Mouse (Mus musculus) WW6 (cell line): ENCODE measurements around the gene Mdfi.

Experiments
- DNase-seq: peaks from one replicate; pipeline ENCODE4 v3.0.0-alpha.2; 2013; ENCODE audit warnings: low read depth, low spot score

Gene Mdfi

GRCm38 (mm10) chr17:47847985-47848384 is 13.5 kb upstream of the Mdfi start:
- no peak for DNase-seq

- no peak for DNase-seq
Observed at GRCm38 (mm10) chr17:47845609-47846008, 11.1 kb upstream of the Mdfi start.

GRCm38 (mm10) chr17:47843465-47843864 is 9.0 kb upstream of the Mdfi start:
- DNase-seq = no peak

GRCm38 (mm10) chr17:47841931-47842623 is 7.6 kb upstream of the Mdfi start:
- no peak for DNase-seq

GRCm38 (mm10) chr17:47841521-47841920 is 7.0 kb upstream of the Mdfi start:
- DNase-seq = no peak

GRCm38 (mm10) chr17:47837808-47838207 is 3.3 kb upstream of the Mdfi start:
- DNase-seq = no peak

- no peak for DNase-seq
Observed at GRCm38 (mm10) chr17:47833628-47834481, 636 bp downstream of the Mdfi start.

- DNase-seq = no peak
Observed at GRCm38 (mm10) chr17:47833029-47833627, 1.4 kb downstream of the Mdfi start.

GRCm38 (mm10) chr17:47832501-47833028 is 1.9 kb downstream of the Mdfi start:
- DNase-seq = no peak

- no peak for DNase-seq
Observed at GRCm38 (mm10) chr17:47831772-47832171, 2.7 kb downstream of the Mdfi start.

- no peak for DNase-seq
Observed at GRCm38 (mm10) chr17:47831161-47831560, 3.3 kb downstream of the Mdfi start.

- DNase-seq = no peak
Observed at GRCm38 (mm10) chr17:47821339-47821738, 13.2 kb downstream of the Mdfi start.

GRCm38 (mm10) chr17:47818038-47818725 is 16.3 kb downstream of the Mdfi start:
- DNase-seq = no peak

GRCm38 (mm10) chr17:47815446-47815845 is 19.0 kb downstream of the Mdfi start:
- no peak for DNase-seq

- DNase-seq = no peak
Observed at GRCm38 (mm10) chr17:47814496-47814895, 20.0 kb downstream of the Mdfi start.

GRCm38 (mm10) chr17:47813616-47814015 is 20.9 kb downstream of the Mdfi start:
- no peak for DNase-seq

GRCm38 (mm10) chr17:47812200-47812599 is 22.3 kb downstream of the Mdfi start:
- no peak for DNase-seq

- DNase-seq = no peak
Observed at GRCm38 (mm10) chr17:47811265-47811800, 23.2 kb downstream of the Mdfi start.

- DNase-seq = no peak
Observed at GRCm38 (mm10) chr17:47806230-47806629, 28.3 kb downstream of the Mdfi start.

- DNase-seq = no peak
Observed at GRCm38 (mm10) chr17:47805047-47805835, 29.2 kb downstream of the Mdfi start.

- no peak for DNase-seq
Observed at GRCm38 (mm10) chr17:47803662-47804061, 30.8 kb downstream of the Mdfi start.
